Mouse (Mus musculus): ENCODE measurements around the gene Hist1h2bj.
"Not testable (repeated sequence)": the region's sequence is repeated elsewhere in the genome, so short reads cannot be mapped to it uniquely, and the experiment has no call there.

DNA sequence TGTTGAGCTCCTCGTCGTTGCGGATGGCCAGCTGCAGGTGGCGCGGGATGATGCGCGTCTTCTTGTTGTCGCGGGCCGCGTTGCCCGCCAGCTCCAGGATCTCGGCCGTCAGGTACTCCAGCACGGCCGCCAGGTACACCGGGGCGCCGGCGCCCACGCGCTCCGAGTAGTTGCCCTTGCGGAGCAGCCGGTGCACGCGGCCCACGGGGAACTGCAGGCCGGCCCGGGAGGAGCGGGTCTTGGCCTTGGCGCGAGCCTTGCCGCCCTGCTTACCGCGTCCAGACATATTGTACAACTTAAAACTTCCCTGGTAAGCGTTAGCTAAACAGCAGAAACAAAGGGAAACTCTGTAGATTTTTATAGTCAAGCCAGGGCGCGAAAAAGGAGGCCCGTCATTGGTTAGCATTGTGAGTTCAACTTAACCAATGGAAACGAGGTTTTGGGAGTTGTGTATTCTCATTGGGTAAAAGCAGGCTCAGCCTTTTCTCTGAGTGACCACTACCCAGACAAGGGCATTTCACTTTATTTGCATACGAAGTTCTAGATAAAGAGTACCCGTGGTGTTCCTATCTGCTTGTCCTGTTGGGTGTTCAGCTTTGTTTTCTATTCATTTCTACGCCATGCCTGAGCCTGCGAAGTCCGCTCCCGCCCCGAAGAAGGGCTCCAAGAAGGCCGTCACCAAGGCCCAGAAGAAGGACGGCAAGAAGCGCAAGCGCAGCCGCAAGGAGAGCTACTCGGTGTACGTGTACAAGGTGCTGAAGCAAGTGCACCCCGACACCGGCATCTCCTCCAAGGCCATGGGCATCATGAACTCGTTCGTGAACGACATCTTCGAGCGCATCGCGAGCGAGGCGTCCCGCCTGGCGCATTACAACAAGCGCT, 7.5 kb upstream of the Hist1h2bj start, which contains the start of the genes Hist1h2ah and Hist1h2bk:
- TF ChIP-seq CTCF (IDR thresholded peaks at IDR 0.05; ENCODE audit: control insufficient read depth, insufficient read depth, low read length) = not testable (repeated sequence)
- peak; percentile 94; the same call in 1 of the 2 replicates for TF ChIP-seq POLR2A (IDR thresholded peaks at IDR 0.05; ENCODE audit: borderline replicate concordance, control insufficient read depth, low read depth, low read length)
